Mouse (Mus musculus): ENCODE measurements around the gene Bbx.

Bbx gene

DNA sequence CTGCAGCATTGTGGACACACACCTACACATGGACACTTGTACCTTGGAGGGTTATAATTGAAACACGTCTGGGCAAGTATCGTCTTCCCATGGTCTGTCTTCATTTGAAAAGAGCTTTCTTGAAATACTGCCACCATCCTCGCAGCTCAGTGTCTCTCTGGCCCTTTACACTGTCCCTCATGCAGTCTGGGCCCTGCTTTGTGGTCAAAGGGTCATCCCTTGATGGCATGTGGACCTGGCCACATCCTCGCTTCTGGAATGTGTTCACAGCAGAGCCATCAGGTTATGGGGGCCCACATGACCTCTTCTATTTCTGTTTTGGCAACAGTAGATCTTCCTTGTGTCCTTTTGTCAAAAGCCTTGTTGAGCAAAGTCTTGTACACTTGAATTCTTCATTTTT, 282.6 kb downstream of the Bbx start:
- no peak for DNase-seq

DNA sequence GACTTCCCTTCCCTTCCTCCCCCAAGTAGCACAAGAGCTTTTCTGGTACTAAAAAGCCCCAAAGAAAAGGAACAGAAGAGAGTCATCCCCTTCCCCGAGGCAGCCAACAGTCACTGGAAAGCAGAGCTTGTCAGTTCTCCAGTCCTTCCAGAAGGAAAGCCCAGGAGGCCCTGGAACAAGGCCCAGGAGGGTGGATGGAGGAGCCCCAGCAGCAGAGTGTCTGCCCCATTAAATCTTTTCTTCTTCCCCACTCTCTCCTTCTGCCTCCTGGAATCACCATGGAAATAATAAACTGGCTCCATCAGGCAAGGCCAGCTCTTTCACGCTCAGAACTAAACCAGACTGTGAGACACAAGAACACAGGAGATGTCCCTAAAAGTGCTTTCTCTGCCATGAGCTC, 284.3 kb downstream of the Bbx start:
- DNase-seq: peak; percentile 63

Data from right cerebral cortex, postnatal 4 days (tissue).